Mouse (Mus musculus): ENCODE measurements at regions not wholly inside any gene's neighbourhood (a gene's known extent, or its start where the extent isn't known, plus 50 kb on each side); places are given as distances from the start of the nearest gene placed in this dataset.

- no peak overlapping the region for H3K4me3 ChIP-seq (replicated peaks)
- 66% methylated on average over 4 of the region's 4 CpGs for WGBS
- no peaks in the 10 kb centered on the region for H3K36me3 ChIP-seq
- H3K4me2 ChIP-seq = no peak overlapping the region
- no peak overlapping the region for H3K27ac ChIP-seq (replicated peaks)
- H3K9me3 ChIP-seq (replicated peaks) = no peaks in the 10 kb centered on the region
- no peak overlapping the region for H3K9ac ChIP-seq (replicated peaks)
- no peaks in the 10 kb centered on the region for H3K4me1 ChIP-seq
- ATAC-seq (ENCODE audit: low FRiP score) = 0 out of 2 replicates have a peak, but pooled peaks have one; percentile 31
- H3K27me3 ChIP-seq (replicated peaks) = no peaks in the 10 kb centered on the region
Observed at GRCm38 (mm10) chr17:49219512-49220197, 208.5 kb upstream of the Mocs1 start.

- 78% methylated on average over 7 of the region's 7 CpGs for WGBS
- H3K27ac ChIP-seq (replicated peaks) = no peak overlapping the region
- H3K9me3 ChIP-seq (replicated peaks) = no peaks in the 10 kb centered on the region
- no peak overlapping the region for H3K4me2 ChIP-seq
- ATAC-seq (ENCODE audit: low FRiP score) = no peak
- no peaks in the 10 kb centered on the region for H3K36me3 ChIP-seq
- no peak overlapping the region for H3K4me3 ChIP-seq (replicated peaks)
- no peak overlapping the region for H3K9ac ChIP-seq (replicated peaks)
- no peaks in the 10 kb centered on the region for H3K27me3 ChIP-seq (replicated peaks)
- no peaks in the 10 kb centered on the region for H3K4me1 ChIP-seq
Observed at GRCm38 (mm10) chr17:49223212-49223611, 204.9 kb upstream of the Mocs1 start.

- H3K9me3 ChIP-seq (replicated peaks) = no peaks in the 10 kb centered on the region
- 84% methylated on average over 2 of the region's 2 CpGs for WGBS
- no peaks in the 10 kb centered on the region for H3K36me3 ChIP-seq
- H3K27me3 ChIP-seq (replicated peaks) = no peaks in the 10 kb centered on the region
- H3K4me1 ChIP-seq = no peaks in the 10 kb centered on the region
- ATAC-seq (ENCODE audit: low FRiP score) = no peak
- H3K4me2 ChIP-seq = no peak overlapping the region
- no peak overlapping the region for H3K27ac ChIP-seq (replicated peaks)
- no peak overlapping the region for H3K9ac ChIP-seq (replicated peaks)
- H3K4me3 ChIP-seq (replicated peaks) = no peak overlapping the region
Observed at GRCm38 (mm10) chr17:49223651-49224050, 204.5 kb upstream of the Mocs1 start.

GRCm38 (mm10) chr17:49225255-49226015, 202.7 kb upstream of the Mocs1 start:
- ATAC-seq (ENCODE audit: low FRiP score) = no peak
- Histone ChIP-seq H3K27ac (replicated peaks) (no peak overlapping the region), H3K4me2 (no peak overlapping the region), H3K36me3 (no peaks in the 10 kb centered on the region), H3K27me3 (replicated peaks) (no peaks in the 10 kb centered on the region), H3K9ac (replicated peaks) (no peak overlapping the region), H3K4me1 (no peaks in the 10 kb centered on the region), H3K4me3 (replicated peaks) (no peak overlapping the region), H3K9me3 (replicated peaks) (no peaks in the 10 kb centered on the region)
- WGBS = 85% methylated on average over 9 of the region's 9 CpGs

GRCm38 (mm10) chr17:49226016-49226400, 202.2 kb upstream of the Mocs1 start:
- H3K27ac ChIP-seq (replicated peaks) = no peak overlapping the region
- 87% methylated on average over 6 of the region's 6 CpGs for WGBS
- no peak for ATAC-seq (ENCODE audit: low FRiP score)
- no peaks in the 10 kb centered on the region for H3K27me3 ChIP-seq (replicated peaks)
- no peaks in the 10 kb centered on the region for H3K36me3 ChIP-seq
- no peak overlapping the region for H3K4me3 ChIP-seq (replicated peaks)
- H3K9me3 ChIP-seq (replicated peaks) = no peaks in the 10 kb centered on the region
- peaks cover 5% of the 10 kb centered on the region for H3K4me1 ChIP-seq
- H3K4me2 ChIP-seq = no peak overlapping the region
- H3K9ac ChIP-seq (replicated peaks) = no peak overlapping the region

GRCm38 (mm10) chr17:49231287-49231686, 196.9 kb upstream of the Mocs1 start:
- H3K27me3 ChIP-seq (replicated peaks) = no peaks in the 10 kb centered on the region
- H3K27ac ChIP-seq (replicated peaks) = no peak overlapping the region
- no peak overlapping the region for H3K4me3 ChIP-seq (replicated peaks)
- H3K9me3 ChIP-seq (replicated peaks) = no peaks in the 10 kb centered on the region
- peaks cover 10% of the 10 kb centered on the region for H3K4me1 ChIP-seq
- H3K4me2 ChIP-seq = no peak overlapping the region
- no peak for ATAC-seq (ENCODE audit: low FRiP score)
- WGBS = 22% methylated on average over 3 of the region's 3 CpGs
- no peak overlapping the region for H3K9ac ChIP-seq (replicated peaks)
- no peaks in the 10 kb centered on the region for H3K36me3 ChIP-seq

- no peak for ATAC-seq (ENCODE audit: low FRiP score)
- no peaks in the 10 kb centered on the region for H3K36me3 ChIP-seq
- no peaks in the 10 kb centered on the region for H3K27me3 ChIP-seq (replicated peaks)
- no peaks in the 10 kb centered on the region for H3K9me3 ChIP-seq (replicated peaks)
- peaks cover 12% of the 10 kb centered on the region for H3K4me1 ChIP-seq
- no peak overlapping the region for H3K27ac ChIP-seq (replicated peaks)
- H3K4me3 ChIP-seq (replicated peaks) = no peak overlapping the region
- H3K9ac ChIP-seq (replicated peaks) = no peak overlapping the region
- H3K4me2 ChIP-seq = no peak overlapping the region
Observed at GRCm38 (mm10) chr17:49240097-49240496, 188.1 kb upstream of the Mocs1 start.

- Histone ChIP-seq H3K9me3 (replicated peaks) (no peaks in the 10 kb centered on the region), H3K9ac (replicated peaks) (no peak overlapping the region), H3K4me2 (no peak overlapping the region), H3K36me3 (no peaks in the 10 kb centered on the region), H3K4me1 (peaks cover 36% of the 10 kb centered on the region), H3K27me3 (replicated peaks) (no peaks in the 10 kb centered on the region), H3K27ac (replicated peaks) (0 out of 2 replicates have a peak overlapping the region, but pooled peaks have one; percentile 34), H3K4me3 (replicated peaks) (no peak overlapping the region)
- 50% methylated on average over 2 of the region's 2 CpGs for WGBS
- peak; percentile 39; the same call in 1 of the 2 replicates for ATAC-seq (ENCODE audit: low FRiP score)
Observed at GRCm38 (mm10) chr17:49243419-49243818, 184.7 kb upstream of the Mocs1 start.

- Histone ChIP-seq H3K4me1 (peaks cover 36% of the 10 kb centered on the region), H3K27ac (replicated peaks) (no peak overlapping the region), H3K9ac (replicated peaks) (no peak overlapping the region), H3K27me3 (replicated peaks) (no peaks in the 10 kb centered on the region), H3K36me3 (no peaks in the 10 kb centered on the region), H3K4me3 (replicated peaks) (no peak overlapping the region), H3K4me2 (no peak overlapping the region), H3K9me3 (replicated peaks) (no peaks in the 10 kb centered on the region)
- no peak for ATAC-seq (ENCODE audit: low FRiP score)
- WGBS = 63% methylated on average over 2 of the region's 2 CpGs
Observed at GRCm38 (mm10) chr17:49245013-49245412, 183.1 kb upstream of the Mocs1 start.

- peaks cover 42% of the 10 kb centered on the region for H3K4me1 ChIP-seq
- H3K9ac ChIP-seq (replicated peaks) = no peak overlapping the region
- peak overlapping the region; percentile 30 for H3K4me2 ChIP-seq
- peak; percentile 34; the same call in 1 of the 2 replicates for ATAC-seq (ENCODE audit: low FRiP score)
- WGBS = 29% methylated on average over 17 of the region's 17 CpGs
- H3K27ac ChIP-seq (replicated peaks) = 0 out of 2 replicates have a peak overlapping the region, but pooled peaks have one; percentile 23
- H3K36me3 ChIP-seq = no peaks in the 10 kb centered on the region
- no peaks in the 10 kb centered on the region for H3K9me3 ChIP-seq (replicated peaks)
- H3K27me3 ChIP-seq (replicated peaks) = no peaks in the 10 kb centered on the region
- no peak overlapping the region for H3K4me3 ChIP-seq (replicated peaks)
Observed at GRCm38 (mm10) chr17:49247215-49247614, 180.9 kb upstream of the Mocs1 start.

- Histone ChIP-seq H3K9me3 (replicated peaks) (no peaks in the 10 kb centered on the region), H3K4me3 (replicated peaks) (no peak overlapping the region), H3K4me1 (peaks cover 30% of the 10 kb centered on the region), H3K4me2 (no peak overlapping the region), H3K9ac (replicated peaks) (no peak overlapping the region), H3K27me3 (replicated peaks) (no peaks in the 10 kb centered on the region), H3K27ac (replicated peaks) (0 out of 2 replicates have a peak overlapping the region, but pooled peaks have one; percentile 5), H3K36me3 (no peaks in the 10 kb centered on the region)
- ATAC-seq (ENCODE audit: low FRiP score) = no peak
- 33% methylated on average over 8 of the region's 8 CpGs for WGBS
Observed at GRCm38 (mm10) chr17:49250726-49251537, 177.2 kb upstream of the Mocs1 start.
